Mouse (Mus musculus) layer of hippocampus, adult 9-10 months (tissue): ENCODE data around the gene Lrrn4cl.
"Not testable (repeated sequence)": the region's sequence is repeated elsewhere in the genome, so short reads cannot be mapped to it uniquely, and the experiment has no call there.

Experiments
- DNase-seq: peaks from one replicate; pipeline ENCODE4 v3.0.0; 2022; ENCODE audit warnings: low spot score

The Lrrn4cl gene

GRCm38 (mm10) chr19:8850402-8850901 lies at the start of gene Lrrn4cl:
TSS of gene Lrrn4cl (plus strand) at chr19:8850768.
- DNase-seq, result no peak

DNA sequence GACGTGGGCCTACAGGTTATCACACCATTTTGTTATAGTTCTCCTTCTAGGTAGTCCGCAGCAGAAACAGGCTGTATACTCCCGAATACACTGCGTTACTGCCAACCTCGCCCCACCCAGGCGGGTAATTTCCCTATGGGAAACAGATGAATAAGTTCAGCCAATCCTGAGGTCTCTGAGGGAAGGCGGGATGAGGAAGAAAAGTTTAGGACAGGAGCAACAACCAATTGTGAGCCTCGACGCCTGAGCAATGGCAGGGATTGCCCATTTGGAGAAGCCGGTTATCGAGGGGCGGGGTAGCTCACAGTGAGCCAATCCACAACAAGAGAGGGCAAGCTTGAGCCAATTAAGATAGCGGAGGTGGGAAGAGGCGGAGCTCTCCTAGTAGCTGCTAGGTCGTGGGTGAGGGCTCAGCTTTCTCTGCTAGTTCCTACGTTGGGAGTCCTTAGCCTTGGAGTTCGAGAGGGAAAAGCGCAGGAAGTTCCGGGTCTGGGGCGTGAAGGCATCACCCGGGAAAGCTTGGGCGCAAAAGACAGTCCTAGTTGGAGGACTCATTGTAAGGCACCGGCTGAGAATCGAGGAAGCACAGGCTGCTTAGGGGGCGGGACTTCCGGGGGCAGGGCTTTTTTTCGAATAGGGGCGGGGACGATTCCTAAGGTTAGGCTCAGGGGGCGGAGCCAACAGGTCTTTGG lies 48.3 kb upstream of the Lrrn4cl start, which contains the start of gene Zbtb3:
Zbtb3 (plus strand) TSS at position 426 of the 692 bp plus-strand sequence.
- peak; percentile 94 for DNase-seq

GRCm38 (mm10) chr19:8803204-8803780 lies 47.3 kb upstream of the Lrrn4cl start:
- no peak for DNase-seq

DNA sequence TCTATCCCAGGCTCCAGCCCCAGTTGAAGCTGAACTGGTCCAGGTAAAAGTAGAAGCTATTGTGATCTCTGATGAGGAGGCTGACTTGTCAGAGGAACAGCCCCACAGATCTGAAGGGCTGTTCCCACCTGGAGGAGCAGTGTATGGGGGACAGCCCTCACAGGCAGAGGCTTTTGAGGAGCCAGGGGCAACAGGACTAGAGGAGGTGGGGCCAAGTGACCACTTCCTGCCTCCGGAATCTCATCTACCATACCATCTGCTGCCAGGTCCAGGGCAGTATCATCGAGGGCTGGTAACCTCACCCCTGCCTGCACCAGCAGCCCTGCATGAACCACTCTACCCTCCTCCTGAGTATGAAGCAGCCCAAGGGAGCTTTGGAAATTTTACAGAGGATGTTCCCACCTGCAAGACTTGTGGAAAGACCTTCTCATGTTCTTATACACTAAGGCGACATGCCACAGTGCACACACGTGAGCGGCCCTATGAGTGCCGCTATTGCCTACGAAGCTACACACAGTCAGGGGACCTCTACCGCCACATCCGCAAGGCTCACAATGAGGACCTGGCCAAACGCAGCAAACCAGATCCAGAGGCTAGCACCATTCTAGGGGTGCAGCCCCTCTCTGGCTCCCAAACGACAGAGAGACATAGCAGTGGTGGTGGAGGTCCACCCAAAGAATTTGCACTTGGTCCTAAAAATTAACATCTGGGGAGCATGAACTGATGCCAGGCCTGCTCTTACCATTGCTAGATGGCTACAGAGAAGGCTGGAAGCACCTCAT lies 46.5 kb upstream of the Lrrn4cl start:
- DNase-seq, result no peak

DNA sequence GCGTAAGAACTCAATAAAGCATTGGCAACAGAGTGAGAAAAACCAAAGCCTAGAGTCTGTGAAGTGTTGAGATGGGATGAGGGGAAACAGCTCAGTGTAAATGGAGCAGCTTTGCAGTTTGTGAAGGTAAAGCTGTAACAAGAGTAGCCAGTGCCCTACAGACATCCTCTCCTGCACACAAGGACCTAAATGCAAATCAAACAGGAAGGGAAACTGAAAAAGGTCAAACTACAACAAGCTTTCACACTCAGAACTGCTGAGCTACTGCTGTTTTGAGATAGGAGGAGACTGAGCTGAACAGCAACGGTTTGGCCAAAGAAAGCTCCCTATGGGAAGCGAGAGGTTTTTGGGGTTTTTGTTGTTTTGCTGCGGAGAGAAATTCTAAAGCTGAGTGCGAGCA lies 43.8 kb upstream of the Lrrn4cl start:
- DNase-seq, result no peak

DNA sequence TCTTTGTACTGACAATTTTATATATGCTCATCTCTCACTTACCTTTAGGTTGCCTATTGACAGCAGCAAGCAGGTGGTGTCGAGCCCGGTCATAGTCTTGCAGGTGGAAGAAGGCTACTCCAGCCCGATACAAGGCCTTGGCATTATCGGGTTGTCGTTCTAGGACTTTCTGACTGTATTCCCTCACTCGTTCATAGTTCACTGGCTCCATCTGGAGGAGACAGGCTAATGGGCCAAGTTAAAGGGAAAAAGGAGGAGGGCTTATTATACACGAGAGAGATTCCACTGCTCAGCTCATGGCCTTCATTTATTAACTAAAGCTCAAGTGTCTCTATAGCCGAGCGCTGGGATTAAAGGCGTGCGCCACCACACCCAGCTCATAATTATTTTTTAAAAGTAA lies 34.8 kb upstream of the Lrrn4cl start:
- no peak for DNase-seq

GRCm38 (mm10) chr19:8817001-8817400 lies 33.6 kb upstream of the Lrrn4cl start:
- no peak for DNase-seq

DNA sequence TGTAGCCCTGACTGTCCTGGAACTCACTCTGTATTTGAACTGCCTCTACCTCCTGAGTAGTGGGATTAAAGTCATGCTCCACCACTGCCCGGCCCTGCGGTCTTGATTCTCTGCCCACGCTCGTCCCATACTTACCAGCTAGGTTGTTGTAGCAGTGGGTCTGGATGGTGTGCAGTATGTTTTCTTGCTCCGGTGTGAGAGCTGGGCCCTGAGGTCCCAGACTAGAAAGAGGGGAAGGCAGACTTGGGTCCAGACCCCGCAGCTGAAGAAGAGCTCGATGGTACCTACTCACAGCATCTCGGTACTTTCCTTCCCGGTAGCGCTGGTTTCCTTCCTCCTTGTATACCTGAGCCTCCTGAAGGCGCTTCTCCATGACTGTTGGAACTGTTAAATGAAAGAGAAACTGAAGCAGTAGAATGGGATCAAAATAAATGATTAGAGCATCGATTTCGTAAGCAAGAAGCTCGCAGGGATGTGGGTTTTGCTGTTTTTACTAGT lies 32.2 kb upstream of the Lrrn4cl start:
- DNase-seq, result no peak

- peak; percentile 93 for DNase-seq
Observed at GRCm38 (mm10) chr19:8818801-8819595, 31.6 kb upstream of the Lrrn4cl start, which contains the start of gene Ttc9c. TSS of gene Ttc9c (minus strand) at chr19:8819333.

DNA sequence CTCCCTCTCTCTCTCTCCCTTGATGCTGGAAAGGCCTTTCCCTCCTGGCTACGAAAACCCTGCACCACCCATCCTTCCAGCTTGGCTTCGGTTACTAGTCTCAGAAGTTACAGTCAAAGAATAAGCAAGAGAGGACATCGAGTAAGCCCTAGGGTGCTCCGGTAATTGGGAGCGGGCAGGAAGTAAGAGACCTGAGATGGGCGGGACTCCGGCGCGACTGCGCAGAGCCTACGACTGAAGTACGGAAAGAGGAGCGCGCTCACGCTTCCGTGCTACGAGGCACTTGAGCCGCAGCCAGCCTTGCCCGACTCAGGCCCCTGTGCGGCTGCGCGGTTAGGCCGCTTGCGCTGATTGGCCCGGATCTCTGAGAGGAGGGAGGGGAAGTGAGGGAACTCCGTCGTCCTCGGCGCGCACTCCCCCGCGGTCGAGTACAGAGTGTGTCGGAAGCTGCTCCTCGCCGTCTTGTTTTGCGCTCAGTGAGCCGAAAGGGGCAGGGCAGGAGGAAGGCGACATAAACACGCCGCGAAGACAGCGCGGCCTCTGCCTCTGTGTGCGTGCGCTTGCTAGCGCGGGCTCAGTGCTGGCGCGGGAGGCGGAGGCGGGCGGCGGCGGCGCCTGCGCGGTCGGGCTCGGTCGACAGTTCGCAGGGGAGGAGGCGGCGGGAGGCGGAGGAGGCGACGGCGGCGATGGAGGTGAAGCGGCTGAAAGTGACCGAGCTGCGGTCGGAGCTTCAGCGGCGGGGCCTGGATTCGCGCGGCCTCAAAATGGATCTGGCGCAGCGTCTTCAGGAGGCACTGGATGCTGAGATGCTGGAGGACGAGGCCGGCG lies 30.8 kb upstream of the Lrrn4cl start, which contains the start of gene Hnrnpul2:
Hnrnpul2 (plus strand) TSS at position 415 of the 828 bp plus-strand sequence.
- peak; percentile 94 for DNase-seq

DNA sequence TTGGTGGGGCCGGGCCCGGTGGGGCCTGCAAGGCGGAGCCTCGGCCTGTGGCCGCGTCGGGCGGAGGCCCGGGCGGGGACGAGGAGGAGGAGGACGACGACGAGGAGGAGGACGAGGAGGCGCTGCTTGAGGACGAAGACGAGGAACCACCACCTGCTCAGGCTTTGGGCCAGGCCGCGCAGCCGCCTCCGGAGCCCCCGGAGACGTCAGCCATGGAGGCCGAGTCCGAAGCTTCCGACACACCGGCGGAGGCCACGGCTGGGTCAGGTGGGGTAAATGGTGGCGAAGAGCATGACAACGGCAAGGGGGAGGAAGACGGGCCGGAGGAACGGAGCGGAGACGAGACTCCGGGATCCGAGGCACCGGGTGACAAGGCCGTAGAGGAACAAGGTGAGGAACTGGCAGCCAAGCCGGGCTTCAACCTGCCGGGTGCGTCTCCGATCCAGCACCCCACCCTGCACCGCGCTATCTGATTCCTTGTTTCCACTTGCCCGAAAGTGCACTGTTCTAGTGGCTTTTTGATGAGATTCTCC lies 30.1 kb upstream of the Lrrn4cl start:
- DNase-seq, result no peak

DNA sequence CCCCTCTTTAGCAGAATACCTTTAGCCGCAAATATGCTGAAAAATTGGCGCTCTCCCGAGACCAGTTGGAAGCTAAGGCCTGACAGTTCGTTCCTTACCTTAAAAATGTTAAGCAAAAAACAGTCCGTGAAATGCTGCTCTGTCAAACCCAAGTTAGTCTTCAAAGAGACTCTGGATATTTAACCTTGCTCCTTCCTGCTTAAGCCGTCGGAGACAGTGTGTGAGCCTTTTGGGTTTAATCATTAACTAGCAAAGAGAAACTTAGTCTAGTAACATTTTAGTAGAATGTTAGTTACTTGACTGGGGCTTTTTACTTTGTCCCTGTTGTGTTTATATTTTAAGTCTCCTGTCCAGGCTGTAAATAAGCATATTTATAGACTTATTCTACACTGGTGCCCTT lies 29.4 kb upstream of the Lrrn4cl start:
- no peak for DNase-seq

- no peak for DNase-seq
Observed at GRCm38 (mm10) chr19:8822696-8823095, 27.9 kb upstream of the Lrrn4cl start.

- no peak for DNase-seq
Observed at GRCm38 (mm10) chr19:8829660-8830059, 20.9 kb upstream of the Lrrn4cl start, which contains the start of gene AC129217.1. TSS of gene AC129217.1 (plus strand) at chr19:8829773.

GRCm38 (mm10) chr19:8830664-8831063 lies 19.9 kb upstream of the Lrrn4cl start:
- DNase-seq, result no peak

GRCm38 (mm10) chr19:8831262-8831661 lies 19.3 kb upstream of the Lrrn4cl start:
- no peak for DNase-seq

- DNase-seq, result no peak
Observed at GRCm38 (mm10) chr19:8832971-8833370, 17.6 kb upstream of the Lrrn4cl start.

- not testable (repeated sequence) for DNase-seq
Observed at GRCm38 (mm10) chr19:8836327-8836726, 14.2 kb upstream of the Lrrn4cl start.

DNA sequence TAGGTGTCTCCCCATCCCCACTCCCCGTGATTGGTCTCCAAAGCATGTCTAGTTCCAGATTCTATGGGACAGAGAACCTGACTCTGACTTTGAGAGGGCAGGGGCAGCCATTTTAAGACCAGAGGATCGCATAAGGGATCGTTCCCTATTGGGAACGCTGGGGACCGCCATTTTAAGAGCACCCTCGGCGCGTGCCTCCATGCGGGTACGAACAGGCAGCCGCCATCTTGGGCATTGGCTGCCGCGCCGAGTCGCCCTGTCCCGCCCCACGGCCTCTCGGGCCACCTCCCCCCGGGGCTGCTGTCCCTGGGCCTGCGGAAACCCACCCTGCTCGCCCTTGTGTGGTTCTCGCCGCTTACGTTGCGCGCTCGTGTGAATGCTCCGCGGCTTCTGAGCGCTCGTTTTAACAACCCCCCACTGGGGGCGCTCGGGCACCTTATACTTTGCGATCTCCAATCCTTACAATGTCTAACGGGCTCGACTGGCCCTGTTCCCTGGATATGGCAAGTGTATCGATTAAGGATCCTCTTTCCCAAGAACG lies 13.2 kb upstream of the Lrrn4cl start, which contains the start of gene Bscl2:
Bscl2 (plus strand) TSS at position 217 of the 541 bp plus-strand sequence.
- DNase-seq, result peak; percentile 79
